15 mouse cellular contexts compared by ENCODE assay signal in the genomic region with DNA sequence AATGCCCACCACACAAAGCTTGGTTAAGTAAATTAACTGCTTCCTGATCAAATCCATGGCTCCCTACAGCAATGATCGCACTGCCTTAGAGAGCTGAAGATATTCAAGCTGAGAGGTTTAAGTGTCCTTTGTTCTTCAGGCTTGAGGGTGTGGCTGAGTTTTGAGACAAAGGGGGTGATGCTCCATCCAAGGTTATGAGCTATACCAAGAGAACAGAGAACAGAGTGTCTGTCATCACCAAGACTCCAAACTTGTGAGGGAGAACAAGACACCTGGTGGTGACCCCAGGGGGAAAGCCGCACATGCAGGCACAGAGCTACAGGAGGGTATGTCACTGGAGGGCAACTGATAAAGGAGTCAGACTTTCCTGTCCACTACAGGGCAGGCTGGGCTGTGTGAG.
DNase-seq lines count a peak whose midpoint lies in the region; ATAC-seq and TF ChIP-seq lines count a peak whose summit lies in the region.
"Had no signal": no experiment of that assay in that cellular context is flagged by ENCODE, and none has a peak within 500 bp of the region (broad histone marks: within the 10 kb centered on the region; RNA-seq: fewer than 3 reads in every experiment).

No protein-coding gene starts in this region.

- H3K36me3 ChIP-seq in intestine, embryonic 14.5 days (ENCODE audit: control insufficient read depth, insufficient read depth, low read length), result no peaks in the 10 kb centered on the region
- H3K36me3 ChIP-seq in intestine, embryonic 15.5 days, result no peaks in the 10 kb centered on the region
- no peaks in the 10 kb centered on the region for H3K36me3 ChIP-seq in forebrain, embryonic 12.5 days (replicated peaks)
- no peaks in the 10 kb centered on the region for H3K36me3 ChIP-seq in midbrain, embryonic 15.5 days (replicated peaks)
- H3K36me3 ChIP-seq: kidney, embryonic 15.5 days; liver, embryonic 13.5 days; lung, embryonic 15.5 days had no signal

- peak; percentile 45 for DNase-seq in intestine, embryonic 14.5 days (ENCODE audit: low spot score)
- DNase-seq in right cerebral cortex, postnatal 4 days, result no peak
- no peak for DNase-seq in left cerebral cortex, adult 2 months (ENCODE audit: extremely low spot score in 1 of 2, low spot score in 2 of 2)
- DNase-seq in frontal cortex, postnatal 25 days (ENCODE audit: low spot score in 2 of 2), result no peak
- DNase-seq: cerebellum, postnatal 36 days; heart, postnatal 4 days; liver, embryonic 13.5 days; right cerebral cortex, postnatal 14 days had no signal

- H3K4me3 ChIP-seq in intestine, embryonic 14.5 days (ENCODE audit: low read depth, low read length), result no peak overlapping the region
- no peak overlapping the region for H3K4me3 ChIP-seq in intestine, embryonic 15.5 days (replicated peaks)
- H3K4me3 ChIP-seq in forebrain, embryonic 12.5 days (replicated peaks), result no peak overlapping the region
- H3K4me3 ChIP-seq in midbrain, embryonic 15.5 days, result no peak overlapping the region
- no peak overlapping the region for H3K4me3 ChIP-seq in left cerebral cortex, adult 2 months
- H3K4me3 ChIP-seq: kidney, embryonic 15.5 days; liver, embryonic 13.5 days; lung, embryonic 15.5 days had no signal

- no peaks in the 10 kb centered on the region for H3K9me3 ChIP-seq in intestine, embryonic 14.5 days (ENCODE audit: control insufficient read depth, low read length)
- no peaks in the 10 kb centered on the region for H3K9me3 ChIP-seq in intestine, embryonic 15.5 days
- H3K9me3 ChIP-seq in forebrain, embryonic 12.5 days, result no peaks in the 10 kb centered on the region
- no peaks in the 10 kb centered on the region for H3K9me3 ChIP-seq in midbrain, embryonic 15.5 days
- H3K9me3 ChIP-seq: kidney, embryonic 15.5 days; liver, embryonic 13.5 days; lung, embryonic 15.5 days had no signal

- no peak overlapping the region for H3K4me2 ChIP-seq in intestine, embryonic 14.5 days (ENCODE audit: low read length)
- H3K4me2 ChIP-seq in intestine, embryonic 15.5 days (replicated peaks), result no peak overlapping the region
- H3K4me2 ChIP-seq in forebrain, embryonic 12.5 days, result no peak overlapping the region
- no peak overlapping the region for H3K4me2 ChIP-seq in midbrain, embryonic 15.5 days
- H3K4me2 ChIP-seq: kidney, embryonic 15.5 days; liver, embryonic 13.5 days; lung, embryonic 15.5 days had no signal

- no peak overlapping the region for H3K9ac ChIP-seq in intestine, embryonic 14.5 days (ENCODE audit: low read length)
- H3K9ac ChIP-seq in intestine, embryonic 15.5 days, result no peak overlapping the region
- no peak overlapping the region for H3K9ac ChIP-seq in forebrain, embryonic 12.5 days
- H3K9ac ChIP-seq in midbrain, embryonic 15.5 days, result no peak overlapping the region
- H3K9ac ChIP-seq: kidney, embryonic 15.5 days; liver, embryonic 13.5 days; lung, embryonic 15.5 days had no signal

- H3K27me3 ChIP-seq in intestine, embryonic 14.5 days (replicated peaks; ENCODE audit: control insufficient read depth, insufficient read depth, low read length), result no peaks in the 10 kb centered on the region
- no peaks in the 10 kb centered on the region for H3K27me3 ChIP-seq in intestine, embryonic 15.5 days (replicated peaks)
- no peaks in the 10 kb centered on the region for H3K27me3 ChIP-seq in forebrain, embryonic 12.5 days
- H3K27me3 ChIP-seq in midbrain, embryonic 15.5 days (replicated peaks), result no peaks in the 10 kb centered on the region
- H3K27me3 ChIP-seq: kidney, embryonic 15.5 days; liver, embryonic 13.5 days; lung, embryonic 15.5 days had no signal

- TF ChIP-seq CTCF in left cerebral cortex, adult 2 months (IDR thresholded peaks at IDR 0.05), result no peak

- H3K27ac ChIP-seq in intestine, embryonic 14.5 days (ENCODE audit: low read depth), result no peak overlapping the region
- H3K27ac ChIP-seq in intestine, embryonic 15.5 days, result no peak overlapping the region
- H3K27ac ChIP-seq in forebrain, embryonic 12.5 days, result peak overlapping the region; percentile 94
- H3K27ac ChIP-seq in midbrain, embryonic 15.5 days, result peak overlapping the region; percentile 87; the same call in 1 of the 2 replicates
- H3K27ac ChIP-seq in left cerebral cortex, adult 2 months, result no peak overlapping the region
- H3K27ac ChIP-seq: kidney, embryonic 15.5 days; liver, embryonic 13.5 days; lung, embryonic 15.5 days; stomach, postnatal 0 days had no signal

- peaks cover 24% of the 10 kb centered on the region for H3K4me1 ChIP-seq in intestine, embryonic 14.5 days (replicated peaks; ENCODE audit: control insufficient read depth, insufficient read depth, low read length)
- H3K4me1 ChIP-seq in intestine, embryonic 15.5 days (replicated peaks), result peaks cover 21% of the 10 kb centered on the region
- H3K4me1 ChIP-seq in forebrain, embryonic 12.5 days, result peaks cover 82% of the 10 kb centered on the region
- H3K4me1 ChIP-seq in midbrain, embryonic 15.5 days, result peaks cover 62% of the 10 kb centered on the region

- intact Hi-C loops in left cerebral cortex, adult 2 months (cut with DNase I), result loop anchor here (5.0 kb wide), 2 partner anchors 74 to 471 kb away; partner anchors contain the start of gene Fjx1

- 95% methylated on average over 2 of the region's 2 CpGs for WGBS in intestine, embryonic 14.5 days
- 83% methylated on average over 2 of the region's 2 CpGs for WGBS in intestine, embryonic 15.5 days
- WGBS in forebrain, embryonic 12.5 days, result 40% methylated on average over 2 of the region's 2 CpGs
- 41% methylated on average over 2 of the region's 2 CpGs for WGBS in midbrain, embryonic 15.5 days

- ATAC-seq in intestine, embryonic 14.5 days (replicated peaks; ENCODE audit: low FRiP score, low TSS enrichment, low read depth), result no peak
- ATAC-seq in intestine, embryonic 15.5 days, result no peak
- ATAC-seq in forebrain, embryonic 12.5 days (ENCODE audit: low FRiP score), result no peak
- no peak for ATAC-seq in midbrain, embryonic 15.5 days (replicated peaks)
- ATAC-seq: inflammation-experienced regulatory T-cells, adult 6 months had no signal

Comparison
In these comparisons a context has a peak if more than half of its experiments do, and no peak if none do; other contexts are left out.
1. H3K27ac ChIP-seq: peak in forebrain, embryonic 12.5 days (single experiment) and midbrain, embryonic 15.5 days (single experiment); none in intestine, embryonic 14.5 days (single experiment), intestine, embryonic 15.5 days (single experiment) and left cerebral cortex, adult 2 months (single experiment).